Mouse (Mus musculus) hindbrain, embryonic 16.5 days (tissue): ENCODE measurements at regions not wholly inside any gene's neighbourhood (a gene's known extent, or its start where the extent isn't known, plus 50 kb on each side); places are given as distances from the start of the nearest gene placed in this dataset.

Experiments
- ATAC-seq: fragments of 200-750 bp; cut with Nextera tagmentation; 2 replicates; pipeline ENCODE4 v1.8.0; 2017; ENCODE audit warnings: moderate TSS enrichment, moderate library complexity
- H3K27ac ChIP-seq: fragments of 300-500 bp; sonication (generic); 2 replicates; pipeline ENCODE4 v1.5.1; 2014; ENCODE audit warnings: low read depth, mild to moderate bottlenecking, control low read depth, low read length, moderate library complexity
- H3K27me3 ChIP-seq: fragments of 300-500 bp; sonication (generic); replicated peaks from 2 replicates; pipeline ENCODE4 v1.6.1; 2014; ENCODE audit warnings: low read length; ENCODE audit not compliant: control insufficient read depth, insufficient read depth
- H3K36me3 ChIP-seq: fragments of 300-500 bp; sonication (generic); 2 replicates; pipeline ENCODE4 v1.6.1; 2014; ENCODE audit warnings: mild to moderate bottlenecking, low read length, moderate library complexity, mixed read lengths; ENCODE audit not compliant: control insufficient read depth, insufficient read depth
- H3K4me1 ChIP-seq: fragments of 300-500 bp; sonication (generic); 2 replicates; pipeline ENCODE4 v1.6.1; 2014; ENCODE audit warnings: low read depth, low read length; ENCODE audit not compliant: control insufficient read depth, insufficient read depth
- H3K4me2 ChIP-seq: fragments of 300-500 bp; sonication (generic); 2 replicates; pipeline ENCODE4 v1.6.1; 2014; ENCODE audit warnings: mild to moderate bottlenecking, low read length, control low read depth, moderate library complexity
- H3K4me3 ChIP-seq: fragments of 300-500 bp; sonication (generic); 2 replicates; pipeline ENCODE4 v1.5.1; 2014; ENCODE audit warnings: mild to moderate bottlenecking, low read length, control low read depth, moderate library complexity
- H3K9ac ChIP-seq: fragments of 300-500 bp; sonication (generic); 2 replicates; pipeline ENCODE4 v1.6.1; 2014; ENCODE audit warnings: low read depth, mild to moderate bottlenecking, control low read depth, low read length, moderate library complexity
- H3K9me3 ChIP-seq: fragments of 300-500 bp; sonication (generic); 2 replicates; pipeline ENCODE4 v1.6.1; 2014; ENCODE audit warnings: mild to moderate bottlenecking, low read length, moderate library complexity; ENCODE audit not compliant: control insufficient read depth
- WGBS: fragments of 180-500 bp; shearing (Covaris S2); extraction: QIAGEN DNeasy Blood & Tissue Kit; methylation state at CpG from one replicate; pipeline ENCODE4 v1.1.7; 2014; 5-methylcytosine and 5-hydroxymethylcytosine counted together

DNA sequence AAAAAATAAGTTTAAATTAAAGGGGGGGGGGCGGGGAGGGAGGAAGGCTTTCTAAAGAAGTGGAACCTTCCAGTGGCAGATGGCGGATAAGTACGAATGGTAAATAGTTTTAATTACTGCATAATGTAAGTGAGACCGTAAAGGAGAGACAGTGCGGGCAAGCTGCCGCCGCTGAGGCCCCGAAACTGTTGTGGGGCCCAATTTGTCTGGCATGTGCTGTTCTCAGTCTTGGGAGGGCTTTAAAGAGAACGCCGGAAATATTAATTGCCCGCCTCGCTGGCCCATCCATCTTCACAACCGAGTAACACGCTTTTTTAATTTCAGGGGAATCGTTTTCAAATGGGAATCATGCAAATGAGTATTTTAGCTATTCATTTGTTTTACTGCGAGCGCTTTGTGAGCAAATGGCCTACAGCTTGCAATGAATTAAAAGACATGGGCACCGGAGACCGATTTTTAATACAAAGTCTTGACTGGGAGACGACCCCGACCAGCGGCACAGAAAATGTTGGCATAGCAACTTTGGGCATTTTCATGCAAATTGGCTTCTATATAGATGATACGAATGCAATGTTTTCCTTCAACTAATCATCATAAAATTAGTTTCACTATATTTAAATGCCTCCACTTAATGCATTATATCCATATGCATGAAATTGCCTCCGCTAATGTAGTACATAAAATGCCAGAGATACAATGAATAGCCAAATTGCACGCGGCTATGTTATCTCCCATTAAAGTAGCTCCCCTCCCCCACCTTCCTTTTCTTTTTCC is 122.9 kb upstream of the Smad3 start:
- Histone ChIP-seq H3K27me3 (peaks cover 2% of the 10 kb centered on the region; the same call in 1 of the 2 replicates), H3K4me3 (peak overlapping the region; percentile 9), H3K9ac (no peak overlapping the region; the same call in 1 of the 2 replicates), H3K27ac (peak overlapping the region; percentile 44; the same call in 1 of the 2 replicates), H3K9me3 (no peaks in the 10 kb centered on the region), H3K36me3 (no peaks in the 10 kb centered on the region), H3K4me2 (peak overlapping the region; percentile 49), H3K4me1 (peaks cover 22% of the 10 kb centered on the region)
- peak; percentile 51; the same call in 1 of the 2 replicates for ATAC-seq
- WGBS = 6% methylated on average over 25 of the region's 26 CpGs

DNA sequence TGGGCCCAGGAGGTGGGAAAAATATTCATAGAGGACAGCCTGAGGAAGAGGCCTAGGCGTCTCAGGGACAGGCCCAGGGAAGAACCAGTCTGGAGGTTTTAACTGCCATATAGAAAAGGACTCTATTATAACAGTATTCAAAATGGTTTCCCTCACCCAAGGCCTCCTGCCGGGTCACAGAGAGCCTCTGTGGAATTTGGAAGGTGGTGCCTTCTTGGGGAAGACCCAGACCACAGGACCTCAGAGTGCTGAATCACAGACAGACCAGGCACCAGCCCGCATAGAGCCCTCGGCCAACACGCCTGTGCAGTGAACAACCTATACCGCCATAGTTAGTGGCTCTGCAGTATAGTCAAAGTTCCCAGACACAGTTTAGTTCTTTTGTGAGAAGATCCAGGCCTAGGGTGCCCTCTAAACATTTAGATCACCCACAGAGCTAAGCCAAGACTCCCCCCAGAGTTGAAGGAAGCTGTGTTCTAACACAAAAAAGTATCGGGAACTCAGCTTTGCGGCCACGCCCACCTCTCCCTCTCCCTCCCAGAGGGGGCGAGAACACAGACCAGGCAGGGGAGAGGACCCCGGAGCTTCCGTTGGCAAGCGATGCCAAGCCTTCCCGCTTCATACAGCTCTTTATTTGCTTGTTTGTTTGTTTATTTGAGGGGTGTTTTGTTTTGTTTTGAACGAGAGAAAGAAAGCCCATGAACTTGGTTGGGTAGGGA is 122.1 kb upstream of the Smad3 start:
- H3K36me3 ChIP-seq = no peaks in the 10 kb centered on the region
- H3K27ac ChIP-seq = peak overlapping the region; percentile 23; the same call in 1 of the 2 replicates
- H3K4me3 ChIP-seq = no peak overlapping the region; the same call in 1 of the 2 replicates
- no peak for ATAC-seq
- peak overlapping the region; percentile 49 for H3K4me2 ChIP-seq
- H3K9ac ChIP-seq = no peak overlapping the region
- WGBS = 16% methylated on average over 15 of the region's 15 CpGs
- H3K27me3 ChIP-seq = peaks cover 2% of the 10 kb centered on the region; the same call in 1 of the 2 replicates
- H3K4me1 ChIP-seq = peaks cover 22% of the 10 kb centered on the region
- H3K9me3 ChIP-seq = no peaks in the 10 kb centered on the region

DNA sequence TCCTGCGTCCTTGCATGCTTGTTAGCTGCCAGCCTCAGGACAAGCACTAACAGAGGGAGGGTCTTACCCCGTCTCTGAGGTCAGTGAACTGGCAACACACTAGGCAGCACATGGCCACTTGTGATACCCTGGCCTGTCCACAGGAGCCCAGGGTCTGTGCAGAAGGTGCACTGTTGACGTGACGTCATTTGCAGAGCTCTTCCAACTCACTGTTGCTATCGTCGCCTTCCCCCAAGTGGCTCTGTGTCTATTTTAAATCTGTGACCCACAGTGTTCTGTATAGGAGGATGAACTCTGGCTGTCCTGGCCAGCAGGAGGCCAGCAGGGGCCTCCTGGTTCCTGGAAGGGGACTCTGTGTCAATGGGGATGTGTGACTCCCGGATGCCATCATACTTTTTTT is 120.1 kb upstream of the Smad3 start:
- ATAC-seq = no peak

DNA sequence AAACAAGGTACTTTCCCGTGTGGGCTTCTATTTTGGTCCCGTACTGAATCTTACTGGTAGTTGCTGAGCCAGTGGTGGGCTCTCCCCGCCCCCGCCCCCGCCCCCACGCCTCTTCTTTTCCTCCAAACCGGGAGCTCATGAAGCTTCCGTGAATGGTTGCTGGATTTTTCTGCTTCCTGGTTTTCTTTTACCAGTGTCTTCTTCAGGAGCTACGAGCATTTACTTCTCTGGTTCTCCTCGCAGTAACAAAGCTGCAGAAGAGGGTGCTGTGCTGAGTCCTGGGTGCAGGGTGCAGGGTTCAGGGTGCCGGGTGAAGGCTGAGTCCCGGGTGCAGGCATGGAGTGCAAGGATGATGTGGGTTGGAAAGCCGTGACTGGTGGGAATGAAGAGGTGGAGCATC is 119.1 kb upstream of the Smad3 start:
- Histone ChIP-seq H3K36me3 (no peaks in the 10 kb centered on the region), H3K4me1 (peaks cover 22% of the 10 kb centered on the region), H3K9ac (no peak overlapping the region), H3K27me3 (peaks cover 2% of the 10 kb centered on the region; the same call in 1 of the 2 replicates), H3K4me3 (no peak overlapping the region), H3K9me3 (no peaks in the 10 kb centered on the region), H3K4me2 (peak overlapping the region; percentile 27), H3K27ac (no peak overlapping the region)
- ATAC-seq = no peak
- WGBS = 48% methylated on average over 13 of the region's 13 CpGs

More for the DNA sequence above, 120.1 kb upstream of the Smad3 start:
- Histone ChIP-seq H3K27me3 (peaks cover 2% of the 10 kb centered on the region; the same call in 1 of the 2 replicates), H3K4me2 (no peak overlapping the region), H3K9me3 (no peaks in the 10 kb centered on the region), H3K4me1 (peaks cover 22% of the 10 kb centered on the region), H3K4me3 (no peak overlapping the region), H3K27ac (no peak overlapping the region), H3K36me3 (no peaks in the 10 kb centered on the region), H3K9ac (no peak overlapping the region)
- WGBS = 62% methylated on average over 7 of the region's 7 CpGs

DNA sequence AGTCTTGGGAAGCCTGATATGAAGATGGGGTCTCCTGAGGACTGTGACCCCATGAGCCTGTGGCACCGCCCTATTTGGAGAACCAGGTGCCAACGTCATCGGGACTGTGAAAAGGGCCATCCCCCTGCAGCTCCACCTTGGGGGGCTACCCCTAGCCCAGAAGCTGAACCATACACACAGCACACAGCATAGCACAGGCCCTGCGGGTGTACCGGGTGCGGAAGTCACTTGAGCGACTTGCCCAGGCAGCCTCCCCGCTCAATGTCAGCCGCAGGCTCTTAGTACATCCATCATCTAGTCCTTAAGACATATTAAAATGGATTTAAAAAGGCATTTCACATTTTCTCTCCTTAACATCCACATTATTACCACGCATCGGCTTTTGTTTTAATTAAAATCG is 118.2 kb upstream of the Smad3 start:
- peaks cover 18% of the 10 kb centered on the region for H3K4me1 ChIP-seq
- ATAC-seq = no peak; the same call in 1 of the 2 replicates
- H3K4me3 ChIP-seq = no peak overlapping the region
- H3K9ac ChIP-seq = no peak overlapping the region
- 0 out of 2 replicates have a peak, but pooled peaks cover 2% of the 10 kb centered on the region for H3K27me3 ChIP-seq
- H3K9me3 ChIP-seq = no peaks in the 10 kb centered on the region
- H3K36me3 ChIP-seq = no peaks in the 10 kb centered on the region
- no peak overlapping the region for H3K27ac ChIP-seq
- 79% methylated on average over 12 of the region's 12 CpGs for WGBS
- H3K4me2 ChIP-seq = no peak overlapping the region

DNA sequence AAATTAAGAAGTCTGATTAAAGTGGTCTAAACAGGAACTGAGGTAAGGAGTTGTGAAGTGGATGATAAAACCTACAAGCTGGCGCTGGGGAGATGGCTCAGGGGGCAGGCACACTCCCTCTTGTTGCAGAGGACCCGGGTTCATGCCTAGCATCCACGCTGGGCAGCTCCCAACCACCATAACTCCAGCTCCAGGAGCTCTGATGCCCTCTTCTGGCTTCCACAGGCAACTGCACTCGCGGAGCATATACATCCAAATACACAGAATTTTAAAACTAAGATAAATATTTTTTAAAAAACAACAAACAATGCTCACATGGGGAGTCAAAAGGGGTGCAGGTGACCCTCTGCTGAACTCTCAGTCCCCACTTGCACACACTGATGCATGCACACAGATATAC is 117.4 kb upstream of the Smad3 start:
- no peaks in the 10 kb centered on the region for H3K9me3 ChIP-seq
- H3K4me3 ChIP-seq = no peak overlapping the region
- H3K4me2 ChIP-seq = no peak overlapping the region
- H3K27me3 ChIP-seq = 0 out of 2 replicates have a peak, but pooled peaks cover 2% of the 10 kb centered on the region
- H3K27ac ChIP-seq = no peak overlapping the region
- no peak overlapping the region for H3K9ac ChIP-seq
- no peaks in the 10 kb centered on the region for H3K36me3 ChIP-seq
- 89% methylated on average over 5 of the region's 5 CpGs for WGBS
- peaks cover 12% of the 10 kb centered on the region for H3K4me1 ChIP-seq
- ATAC-seq = no peak

DNA sequence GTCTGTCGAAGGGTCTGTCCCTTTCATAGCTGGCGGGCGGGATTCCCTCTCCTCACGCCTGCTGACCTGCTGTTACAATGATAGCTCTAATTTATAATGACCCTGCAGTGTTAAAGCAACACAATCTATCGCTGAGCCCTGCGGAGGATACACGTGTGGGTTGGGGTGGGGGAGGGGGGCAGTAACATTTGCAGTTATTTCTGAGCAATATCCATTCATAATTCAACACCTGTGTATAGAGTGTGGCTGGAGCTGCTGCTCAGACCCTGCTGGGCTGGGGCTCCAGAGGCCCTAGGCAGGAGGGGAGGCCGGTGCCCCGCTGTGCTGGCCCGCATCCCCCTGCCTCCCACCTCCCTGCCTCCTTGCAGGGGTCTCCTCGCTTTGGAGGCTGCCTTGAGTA is 106.6 kb upstream of the Smad3 start:
- 22% methylated on average over 11 of the region's 11 CpGs for WGBS
- H3K4me3 ChIP-seq = no peak overlapping the region
- no peaks in the 10 kb centered on the region for H3K9me3 ChIP-seq
- H3K4me1 ChIP-seq = peaks cover 3% of the 10 kb centered on the region; the same call in 1 of the 2 replicates
- ATAC-seq = peak; percentile 40; the same call in 1 of the 2 replicates
- H3K36me3 ChIP-seq = no peaks in the 10 kb centered on the region
- H3K9ac ChIP-seq = no peak overlapping the region
- H3K4me2 ChIP-seq = no peak overlapping the region
- no peaks in the 10 kb centered on the region; the same call in 1 of the 2 replicates for H3K27me3 ChIP-seq
- H3K27ac ChIP-seq = no peak overlapping the region

DNA sequence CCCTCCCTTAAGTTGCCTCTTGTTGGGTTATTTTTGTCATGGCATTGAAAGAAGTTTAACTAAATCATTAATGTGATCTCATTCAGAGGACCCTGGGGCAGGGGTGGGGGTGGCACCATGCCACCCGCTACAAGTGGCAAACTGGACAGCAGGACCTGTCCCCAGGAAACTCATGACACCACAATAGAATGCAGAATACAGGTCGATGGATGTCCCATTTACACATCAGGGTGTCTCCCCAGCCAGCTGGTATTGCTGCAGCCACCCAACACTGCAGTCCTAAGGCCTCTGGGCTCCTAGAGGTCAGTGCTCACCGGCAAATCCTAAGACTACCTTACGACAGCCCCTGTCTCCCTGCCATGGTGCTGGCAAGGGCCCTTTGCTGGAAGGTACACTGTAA is 105.5 kb upstream of the Smad3 start:
- no peaks in the 10 kb centered on the region for H3K9me3 ChIP-seq
- H3K27me3 ChIP-seq = no peaks in the 10 kb centered on the region; the same call in 1 of the 2 replicates
- no peaks in the 10 kb centered on the region for H3K36me3 ChIP-seq
- no peak overlapping the region for H3K9ac ChIP-seq
- WGBS = 77% methylated on average over 4 of the region's 4 CpGs
- H3K4me1 ChIP-seq = peaks cover 3% of the 10 kb centered on the region; the same call in 1 of the 2 replicates
- no peak overlapping the region for H3K4me2 ChIP-seq
- no peak overlapping the region for H3K4me3 ChIP-seq
- H3K27ac ChIP-seq = no peak overlapping the region
- ATAC-seq = no peak

DNA sequence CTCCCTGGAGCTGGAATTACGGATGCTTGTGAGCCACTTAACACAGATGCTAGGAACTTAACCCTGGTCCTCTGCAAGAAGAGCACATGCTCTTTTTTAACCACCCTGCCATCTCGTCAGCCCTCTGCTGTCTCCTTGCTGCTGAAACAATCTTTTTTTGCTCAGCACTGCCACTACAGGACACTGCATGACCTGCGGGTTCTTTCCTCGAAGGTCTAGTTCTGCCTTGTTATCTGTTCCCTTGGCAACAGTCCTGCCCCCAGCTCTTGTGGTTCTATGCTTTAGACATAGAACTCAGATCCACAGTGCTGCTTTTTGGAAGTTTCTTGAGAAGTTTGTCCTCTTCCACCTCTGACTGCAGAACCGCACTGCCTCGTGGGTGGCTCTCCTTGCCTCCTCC is 104.6 kb upstream of the Smad3 start:
- no peaks in the 10 kb centered on the region for H3K36me3 ChIP-seq
- H3K4me1 ChIP-seq = peaks cover 3% of the 10 kb centered on the region; the same call in 1 of the 2 replicates
- H3K27me3 ChIP-seq = no peaks in the 10 kb centered on the region; the same call in 1 of the 2 replicates
- no peak overlapping the region for H3K9ac ChIP-seq
- H3K4me2 ChIP-seq = no peak overlapping the region
- H3K4me3 ChIP-seq = no peak overlapping the region
- no peaks in the 10 kb centered on the region for H3K9me3 ChIP-seq
- ATAC-seq = 0 out of 2 replicates have a peak, but pooled peaks have one; percentile 50
- H3K27ac ChIP-seq = no peak overlapping the region
- 32% methylated on average over 6 of the region's 6 CpGs for WGBS
